Mouse (Mus musculus) cerebellum, adult (tissue): Measurements from ENCODE around the gene Cfap99.

Experiments
- ATAC-seq: cut with Nextera tagmentation; 2 replicates; pipeline ENCODE4 v1.9.2; 2017; ENCODE audit warnings: mild to moderate bottlenecking, moderate library complexity, mixed read lengths; ENCODE audit not compliant: insufficient number of reproducible peaks, low FRiP score, low TSS enrichment

Cfap99 gene

GRCm38 (mm10) chr5:34276191-34276590 is 12.2 kb upstream of the Cfap99 start:
- no peak for ATAC-seq

DNA sequence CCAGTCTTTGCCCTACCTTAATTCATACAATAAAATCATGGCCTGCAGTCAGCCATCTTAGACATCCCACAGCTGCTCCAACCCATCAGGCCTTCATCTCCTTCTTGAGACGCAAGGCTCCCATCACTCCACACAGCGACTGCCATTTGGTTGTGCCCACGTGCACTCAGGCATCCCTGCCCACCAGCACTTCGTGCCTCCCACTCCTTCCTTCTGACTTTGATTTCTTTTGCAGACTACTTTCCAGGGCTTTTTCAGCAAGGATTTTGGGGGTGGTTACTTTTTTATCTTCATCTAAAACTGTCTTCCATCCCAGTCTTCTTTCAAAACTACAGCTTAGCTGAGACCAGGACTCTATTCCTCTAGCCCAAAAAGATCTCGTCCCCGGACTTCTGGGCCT is 11.7 kb upstream of the Cfap99 start:
- ATAC-seq = no peak

DNA sequence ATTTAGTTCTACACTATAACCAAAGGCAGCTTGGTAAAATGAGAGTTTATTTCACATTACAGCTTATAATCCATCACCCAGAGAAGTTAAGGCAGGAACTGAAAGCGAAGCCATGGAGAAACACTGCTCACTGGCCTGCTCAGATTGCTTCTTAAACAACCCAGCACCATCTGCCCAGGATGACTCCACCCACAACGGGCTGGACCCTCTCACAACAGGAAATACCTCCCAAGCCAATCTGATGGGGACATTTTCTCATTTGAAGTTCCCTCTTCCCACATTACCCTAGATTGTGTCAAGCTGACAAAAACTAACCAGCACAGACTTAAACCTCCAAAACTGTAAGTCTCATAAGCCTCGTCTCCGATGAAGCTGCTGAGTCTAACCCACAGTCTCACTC is 10.3 kb upstream of the Cfap99 start:
- ATAC-seq = no peak

- no peak for ATAC-seq
Observed at GRCm38 (mm10) chr5:34279214-34279613, 9.2 kb upstream of the Cfap99 start.

DNA sequence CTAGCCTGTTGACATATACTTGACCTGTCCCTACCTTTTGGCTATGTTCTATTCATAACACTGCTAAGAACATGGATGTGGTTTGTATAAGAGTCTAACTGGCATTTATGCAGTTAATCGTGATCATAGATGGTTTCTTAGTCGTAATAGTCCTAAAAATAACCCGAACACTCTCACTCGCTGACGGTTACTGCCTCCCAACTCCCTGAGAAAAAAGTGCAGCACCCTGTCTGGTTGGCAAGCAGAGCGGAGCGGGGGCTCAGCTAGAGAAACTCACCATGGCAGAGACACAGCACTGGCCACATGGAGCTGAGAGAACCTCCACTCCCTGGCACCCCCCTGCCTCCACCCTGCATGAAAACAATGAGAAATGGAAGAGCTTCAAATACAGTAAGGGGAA is 7.4 kb upstream of the Cfap99 start:
- no peak for ATAC-seq

DNA sequence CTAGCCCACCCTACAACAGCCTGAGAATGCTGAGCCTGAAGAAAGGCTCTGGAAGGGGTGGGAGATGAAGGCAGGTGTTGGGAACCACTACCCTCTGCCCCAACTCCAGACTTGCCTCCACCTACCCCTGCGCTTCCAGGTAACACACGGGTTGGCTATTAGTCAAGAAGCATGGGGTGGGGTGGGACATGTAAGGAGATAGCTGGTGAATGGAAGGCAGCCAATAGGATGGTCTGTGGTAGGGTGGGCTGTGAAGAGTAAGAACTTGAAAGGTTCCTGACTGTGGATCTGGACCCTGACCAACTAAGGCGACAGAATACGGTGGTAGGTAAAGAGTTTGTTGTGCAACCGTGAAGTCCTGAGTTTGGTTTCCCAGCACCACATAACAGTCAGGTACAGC is 5.0 kb upstream of the Cfap99 start:
- ATAC-seq = no peak

GRCm38 (mm10) chr5:34284156-34284750 is 4.1 kb upstream of the Cfap99 start:
- ATAC-seq = no peak

DNA sequence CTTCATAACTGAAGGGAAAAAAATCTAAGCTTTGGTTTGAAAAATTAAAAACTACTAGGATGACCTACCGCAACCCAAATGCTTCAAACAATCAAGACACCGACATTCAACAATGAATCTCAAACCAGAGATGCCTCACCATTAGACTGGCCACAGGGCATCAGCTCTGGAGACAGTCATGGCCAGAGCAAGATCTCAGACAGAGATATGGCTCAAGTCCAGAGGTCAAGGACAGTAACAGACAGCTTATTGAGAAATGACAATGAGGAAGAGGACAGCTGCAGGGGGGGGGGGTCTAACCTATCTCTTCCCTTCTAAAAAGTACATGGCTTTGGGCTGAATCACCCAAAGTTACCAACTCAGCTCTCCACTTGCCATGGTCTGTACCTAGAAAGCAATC is 3.1 kb upstream of the Cfap99 start:
- ATAC-seq = no peak

GRCm38 (mm10) chr5:34286516-34286915 is 1.9 kb upstream of the Cfap99 start:
- ATAC-seq = no peak

GRCm38 (mm10) chr5:34287001-34287837 is 1.2 kb upstream of the Cfap99 start:
- 0 out of 2 replicates have a peak, but pooled peaks have one; percentile 4 for ATAC-seq

GRCm38 (mm10) chr5:34287838-34288145 is 608 bp upstream of the Cfap99 start:
- no peak for ATAC-seq

DNA sequence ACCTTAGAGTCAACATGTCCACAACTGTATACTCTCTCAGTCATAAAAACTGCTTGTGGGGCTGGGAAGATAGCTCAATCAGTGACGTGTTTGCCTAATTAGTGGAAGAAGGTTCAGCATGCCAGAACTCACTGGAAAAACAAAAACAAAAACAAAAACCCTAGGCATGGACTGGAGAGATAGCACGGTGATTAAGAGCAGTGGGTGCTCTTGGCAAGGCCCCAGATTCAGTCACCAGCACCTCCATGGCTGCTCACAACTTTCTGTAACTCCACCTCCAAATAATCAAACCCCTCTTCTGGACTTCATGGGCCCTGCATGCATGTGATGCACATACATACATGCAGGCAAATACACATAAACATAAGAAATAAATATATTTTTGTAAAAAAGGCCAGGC is 886 bp downstream of the Cfap99 start:
- no peak for ATAC-seq

DNA sequence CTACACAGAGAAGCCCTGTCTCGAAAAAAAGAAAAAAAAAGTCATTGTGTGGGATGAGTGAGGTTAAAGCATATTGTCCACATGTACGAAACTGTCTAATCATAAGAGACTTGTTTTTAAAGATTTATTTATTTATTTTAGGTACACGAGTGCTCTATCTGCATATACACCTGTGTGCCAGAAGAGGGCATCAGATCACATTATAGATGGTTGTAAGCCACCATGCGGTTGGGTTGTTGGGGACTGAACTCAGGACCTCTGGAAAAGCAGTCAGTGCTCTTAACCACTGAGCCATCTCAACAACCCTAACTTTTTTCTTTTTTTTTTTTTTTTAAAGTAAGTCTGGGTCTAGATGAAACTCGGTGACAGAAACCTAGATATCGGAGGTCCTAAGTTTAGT is 5.0 kb downstream of the Cfap99 start:
- no peak for ATAC-seq

- no peak for ATAC-seq
Observed at GRCm38 (mm10) chr5:34294696-34295095, 6.3 kb downstream of the Cfap99 start.

DNA sequence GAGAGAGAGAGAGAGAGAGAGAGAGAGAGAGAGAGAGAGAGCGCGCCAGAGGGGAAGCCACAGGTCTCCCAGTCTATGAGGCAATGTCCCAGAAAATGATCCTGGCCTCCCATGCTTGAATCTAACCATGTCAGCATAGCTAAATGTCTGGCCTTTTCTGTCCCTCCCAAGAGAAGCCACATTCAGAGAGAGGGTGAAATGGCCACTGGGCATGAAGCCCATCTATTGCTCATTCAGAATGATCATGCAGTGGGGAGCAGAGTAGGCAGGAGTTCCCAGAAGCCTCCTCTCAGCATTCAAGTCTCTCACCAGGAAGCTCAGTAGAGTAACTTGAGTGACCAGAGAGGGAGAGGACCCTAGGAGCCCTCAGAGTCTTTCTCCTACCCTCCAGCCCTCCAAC is 6.7 kb downstream of the Cfap99 start:
- ATAC-seq = no peak

DNA sequence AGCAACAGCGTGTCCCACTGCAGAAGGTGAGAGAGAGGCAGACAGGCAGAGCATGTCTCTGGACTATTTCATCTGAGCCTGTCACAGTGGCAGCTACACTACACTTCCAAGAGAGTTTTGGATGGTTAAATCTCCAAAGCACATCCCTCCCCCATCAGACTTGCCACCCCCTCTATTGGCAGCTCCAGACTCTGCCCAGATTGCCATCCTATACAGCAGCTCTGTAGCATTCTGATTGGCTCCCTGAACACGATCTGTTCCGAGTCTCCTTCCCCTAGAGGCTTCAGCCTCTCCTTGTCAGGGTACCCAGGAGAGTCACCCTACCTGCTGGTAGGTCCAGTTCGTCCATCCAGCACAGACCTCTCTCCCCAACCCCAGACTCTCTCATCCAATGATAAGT is 9.7 kb downstream of the Cfap99 start:
- ATAC-seq = no peak

- no peak; the same call in 1 of the 2 replicates for ATAC-seq
Observed at GRCm38 (mm10) chr5:34298937-34299535, 10.6 kb downstream of the Cfap99 start.

DNA sequence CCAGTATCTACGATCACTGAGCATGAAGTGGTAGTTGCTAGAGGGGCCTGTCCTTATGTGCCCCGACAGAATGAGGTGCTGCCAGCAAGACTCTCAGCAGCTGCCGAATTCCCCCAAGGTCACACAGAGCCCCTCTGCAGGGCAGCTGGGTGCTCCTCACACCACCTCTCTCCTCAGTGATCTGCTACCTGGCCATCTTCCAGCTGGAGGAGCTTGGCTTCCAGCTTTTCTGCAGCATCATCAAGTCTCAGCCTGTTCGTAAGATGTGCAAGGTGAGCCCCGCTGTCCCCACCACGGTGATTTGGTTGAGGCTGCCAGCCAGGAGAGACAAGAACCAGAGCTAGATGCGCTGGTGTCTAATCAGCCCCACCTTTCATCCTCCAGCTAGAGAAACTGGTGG is 14.0 kb downstream of the Cfap99 start:
- no peak for ATAC-seq

- ATAC-seq = no peak
Observed at GRCm38 (mm10) chr5:34309016-34309415, 20.6 kb downstream of the Cfap99 start.

GRCm38 (mm10) chr5:34319491-34320034 is 31.2 kb downstream of the Cfap99 start:
- no peak for ATAC-seq

GRCm38 (mm10) chr5:34321236-34321635 is 32.8 kb downstream of the Cfap99 start:
- ATAC-seq = no peak

DNA sequence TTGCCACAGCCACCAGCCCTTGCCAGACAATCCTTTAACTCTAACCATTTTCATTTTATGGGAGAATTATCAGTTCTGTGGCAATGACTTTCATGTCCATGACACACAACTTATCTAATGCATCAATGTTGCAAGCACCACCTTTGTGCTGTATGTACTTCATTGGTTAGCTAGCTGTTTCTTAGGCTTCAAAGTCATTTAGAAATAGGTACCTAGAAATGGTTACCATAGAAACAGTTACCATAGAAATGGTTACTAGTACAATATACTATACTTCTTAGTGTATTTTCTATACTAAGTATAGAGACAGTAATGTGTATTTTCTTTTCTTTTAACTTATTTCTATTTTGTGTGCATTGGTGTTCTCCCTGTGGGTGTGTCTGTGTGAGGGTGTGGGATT is 36.9 kb downstream of the Cfap99 start:
- no peak for ATAC-seq
